Mouse (Mus musculus): ENCODE results near the gene Cd63.

DNA sequence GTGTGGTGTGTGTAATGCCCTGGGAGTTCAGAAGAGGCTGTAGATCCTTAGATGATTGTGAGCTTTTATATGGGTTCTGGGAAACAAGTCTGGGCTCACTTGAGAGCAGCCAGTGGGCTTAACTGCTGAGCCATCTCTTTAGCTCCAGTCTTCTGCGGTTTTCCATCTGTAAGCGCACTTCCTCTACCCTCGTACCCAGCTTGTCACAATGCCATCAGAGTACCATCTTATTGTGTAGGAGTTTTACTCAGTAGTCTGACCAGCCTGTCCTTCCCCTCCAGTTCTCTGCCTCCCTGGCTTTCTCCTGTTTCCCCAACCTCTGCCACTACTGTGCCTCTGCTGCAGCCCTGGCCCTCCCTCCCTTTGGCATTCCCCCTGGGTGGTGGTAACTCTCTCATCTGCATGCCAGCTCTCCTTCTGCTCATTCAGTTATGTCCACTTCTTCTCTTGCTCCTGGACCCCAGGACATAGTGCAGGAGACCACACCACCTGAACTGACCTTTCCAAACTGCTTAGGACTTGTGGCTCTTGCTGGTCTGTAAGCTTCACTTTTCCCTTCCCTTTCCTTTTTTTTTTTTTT lies 1.7 kb downstream of the Cd63 start:
- no peak for TF ChIP-seq POLR2A (IDR thresholded peaks at IDR 0.05; ENCODE audit: low read depth, low read length)
- no peak for TF ChIP-seq ETS1 (conservative IDR thresholded peaks at IDR 0.05; ENCODE audit: low read depth, low read length)
- TF ChIP-seq BHLHE40 (IDR thresholded peaks at IDR 0.05; ENCODE audit: low read depth, low read length) = no peak
- no peak for TF ChIP-seq CHD2 (IDR thresholded peaks at IDR 0.05; ENCODE audit: low read length)
- no peak for TF ChIP-seq PAX5 (IDR thresholded peaks at IDR 0.05; ENCODE audit: low read length)
- no peak for TF ChIP-seq USF2 (conservative IDR thresholded peaks at IDR 0.05; ENCODE audit: low read depth, low read length)
- TF ChIP-seq ZC3H11A (IDR thresholded peaks at IDR 0.05; ENCODE audit: low read depth, low read length) = no peak
- no peak for TF ChIP-seq NRF1 (IDR thresholded peaks at IDR 0.05; ENCODE audit: low read depth, low read length)
- no peak for TF ChIP-seq EP300 (IDR thresholded peaks at IDR 0.05; ENCODE audit: low read length)
- no peak for TF ChIP-seq MAX (IDR thresholded peaks at IDR 0.05; ENCODE audit: low read length)
